Mouse (Mus musculus) thymus, postnatal 4 days (tissue): ENCODE measurements around the gene Grin2b.

ENCODE experiments used
- DNase-seq: peaks from one replicate; pipeline ENCODE4 v3.0.0; 2021

The Grin2b gene

DNA sequence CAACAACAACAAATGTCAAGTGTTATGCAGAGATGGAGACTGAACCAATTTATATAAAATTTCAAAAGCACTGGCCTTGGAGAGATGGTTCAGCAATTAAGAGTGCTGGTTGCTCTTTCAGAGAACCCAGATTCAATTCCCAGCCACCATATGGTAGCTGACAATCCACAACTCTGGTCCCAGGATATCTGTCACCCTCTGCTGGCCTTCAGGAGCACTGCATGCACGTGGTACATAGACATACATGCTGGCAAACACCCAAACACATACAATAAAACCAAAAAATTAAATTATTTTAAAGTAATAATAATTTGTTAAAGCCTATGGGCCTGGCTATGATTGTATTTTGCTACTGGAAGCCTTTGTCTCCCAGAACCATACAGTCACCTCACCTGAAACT lies 77.0 kb downstream of the Grin2b start:
- DNase-seq: peak; percentile 21

DNA sequence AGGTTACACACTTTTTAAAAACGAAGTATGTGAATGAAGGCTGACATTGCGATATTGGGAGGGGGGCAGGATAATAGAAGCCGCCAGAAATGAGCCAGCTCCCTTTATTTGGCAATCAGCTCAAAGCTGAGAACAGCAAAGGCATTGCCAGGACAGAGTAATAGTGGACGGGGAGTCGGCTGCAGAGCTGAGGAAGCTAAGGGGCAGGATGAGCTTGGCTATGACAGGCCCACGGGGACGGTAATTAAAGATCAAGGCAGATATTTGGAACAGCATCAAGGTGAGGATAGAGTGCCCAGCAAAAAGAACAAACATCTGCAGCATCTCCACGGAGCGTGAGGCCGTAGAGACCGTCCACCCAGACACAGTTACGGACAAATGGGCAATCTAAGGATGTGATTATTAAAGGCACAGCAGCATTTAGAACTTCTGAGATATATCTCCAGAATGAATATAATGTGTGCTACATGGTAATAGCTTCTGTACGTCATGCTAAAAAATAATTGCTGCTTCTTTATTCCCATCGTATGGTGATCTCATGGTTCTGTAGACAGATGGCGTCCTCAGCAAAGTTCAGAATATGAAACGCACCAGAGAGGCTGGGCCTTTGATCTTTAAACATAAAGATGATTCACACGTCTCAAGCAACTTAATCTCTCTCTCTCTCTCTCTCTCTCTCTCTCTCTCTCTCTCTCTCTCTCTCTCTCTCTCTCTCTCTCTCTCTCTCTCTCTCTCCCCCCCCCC lies 93.1 kb downstream of the Grin2b start:
- DNase-seq: no peak

DNA sequence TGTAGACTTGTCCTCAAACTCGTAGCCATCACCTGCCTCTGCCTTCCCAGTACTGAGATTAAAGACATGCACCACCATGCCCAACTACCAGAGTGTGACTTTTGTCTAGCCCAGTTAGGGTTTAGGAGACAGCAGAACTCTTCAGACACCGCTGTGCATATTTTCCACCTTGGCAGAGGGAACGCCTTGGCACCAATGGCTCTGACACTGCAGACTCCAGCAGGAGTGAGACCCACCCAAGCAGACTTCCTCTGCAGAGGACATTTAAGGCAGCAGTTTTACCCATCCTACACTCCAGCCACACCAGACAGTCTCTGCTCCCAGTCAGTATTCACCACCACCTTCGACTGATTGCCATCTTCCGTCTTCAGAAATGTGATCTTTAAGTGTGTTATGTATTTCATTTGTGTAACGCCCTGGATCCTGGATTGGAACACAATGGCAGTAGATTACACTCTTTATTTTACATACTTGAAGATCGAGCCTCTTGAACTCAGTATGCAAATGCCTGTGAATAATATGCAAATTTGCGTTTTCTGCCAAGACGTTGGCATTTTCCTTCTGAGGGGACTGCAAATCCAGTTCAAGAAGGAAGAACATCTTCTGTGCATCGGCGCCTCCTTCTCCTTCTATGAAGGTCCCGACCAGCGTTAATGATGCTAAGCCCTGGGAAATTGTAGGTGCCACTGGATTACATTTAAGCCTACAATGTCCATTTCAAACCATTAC lies 100.8 kb downstream of the Grin2b start:
- DNase-seq: no peak

DNA sequence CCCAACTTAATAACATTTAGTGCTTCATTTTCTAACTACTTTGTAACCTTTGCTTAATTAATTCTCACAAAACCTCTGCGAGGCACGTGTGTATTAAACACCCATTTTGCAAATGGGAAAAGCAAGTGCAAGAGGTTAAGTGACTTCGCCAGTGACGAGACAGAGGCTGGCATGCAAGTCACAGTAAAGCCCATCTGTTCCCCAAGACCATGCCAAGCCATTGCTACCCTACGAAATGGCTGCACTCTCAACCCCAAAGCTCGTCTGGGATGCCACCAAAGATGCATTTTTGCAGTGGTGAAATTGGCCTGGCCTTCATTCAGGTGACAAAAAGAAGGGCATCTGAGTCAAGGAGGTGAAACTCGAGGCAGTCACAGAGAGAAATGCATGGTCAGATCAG lies 103.2 kb downstream of the Grin2b start:
- DNase-seq: no peak

DNA sequence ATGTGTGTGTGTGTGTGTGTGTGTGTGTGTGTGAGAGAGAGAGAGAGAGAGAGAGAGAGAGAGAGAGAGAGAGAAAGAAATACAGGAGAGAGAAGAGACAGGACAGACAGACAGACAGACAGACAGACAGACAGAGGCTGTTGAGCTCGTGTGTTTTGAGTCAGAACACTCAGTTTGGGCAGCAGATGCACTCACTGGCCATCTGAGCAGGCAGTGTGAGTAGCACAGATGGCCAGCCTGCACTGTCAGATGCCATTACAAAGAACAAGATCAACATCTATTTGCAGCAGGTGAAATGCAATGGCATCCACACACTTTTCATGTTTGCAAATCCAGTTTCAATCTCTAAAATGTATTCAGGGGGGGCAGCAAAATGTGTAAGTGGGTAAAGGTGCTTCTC lies 120.0 kb downstream of the Grin2b start:
- no peak for DNase-seq

DNA sequence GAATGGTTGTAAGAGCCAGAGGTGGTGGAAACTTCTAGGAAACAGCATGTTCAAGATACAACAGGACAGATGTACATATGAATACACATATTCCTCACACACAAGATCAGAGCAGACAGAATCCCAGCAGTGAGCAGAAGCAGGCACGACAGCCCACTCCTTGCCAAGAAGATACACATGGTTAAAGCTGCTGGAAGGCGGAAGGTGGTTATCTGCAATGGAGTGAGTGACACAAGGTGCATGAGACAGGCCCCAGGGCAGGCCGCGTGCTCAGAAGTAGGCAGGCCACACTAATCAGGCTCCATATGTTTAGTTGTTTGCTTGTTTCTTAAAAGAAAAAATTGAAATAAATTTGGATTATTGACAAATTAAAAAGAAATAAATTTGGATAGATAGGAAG lies 123.0 kb downstream of the Grin2b start:
- no peak for DNase-seq

DNA sequence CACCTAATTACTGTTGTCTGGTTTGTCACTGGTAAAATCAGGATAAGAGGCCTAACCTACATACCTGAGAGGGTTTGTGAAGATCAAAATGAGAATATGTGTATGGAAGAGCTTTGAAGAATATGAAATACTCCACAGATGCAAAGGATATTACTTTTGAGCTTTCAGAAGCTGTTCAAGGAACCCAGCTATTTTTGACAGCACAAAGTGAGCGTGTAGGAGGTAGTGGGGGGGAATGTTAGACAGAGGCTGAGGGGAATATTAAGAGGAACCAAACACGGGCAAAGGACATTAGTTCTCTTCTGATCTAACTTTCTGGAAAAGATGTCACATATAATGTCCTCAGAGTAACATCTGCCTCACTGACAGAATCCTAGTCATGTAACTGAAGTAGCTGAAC lies 125.2 kb downstream of the Grin2b start:
- no peak for DNase-seq

DNA sequence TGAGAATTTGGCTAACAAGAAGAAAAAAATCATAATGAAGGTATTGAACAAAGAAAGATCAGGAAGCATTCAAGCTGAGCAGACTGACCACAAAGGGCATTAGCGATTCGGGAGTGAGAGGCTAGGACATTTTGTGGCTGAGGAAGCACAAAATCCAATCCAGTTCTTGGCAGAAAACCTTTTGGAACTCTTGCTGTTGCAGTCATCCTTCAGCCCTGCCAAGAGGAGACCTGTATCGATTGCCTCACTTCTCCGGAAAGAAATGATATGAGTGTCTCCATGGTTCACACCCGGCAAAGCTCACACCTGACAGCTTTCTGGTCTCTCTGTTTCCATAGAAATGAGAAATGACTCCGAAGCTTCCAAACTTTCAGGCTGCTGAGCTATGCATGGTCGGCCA lies 127.2 kb downstream of the Grin2b start:
- no peak for DNase-seq

DNA sequence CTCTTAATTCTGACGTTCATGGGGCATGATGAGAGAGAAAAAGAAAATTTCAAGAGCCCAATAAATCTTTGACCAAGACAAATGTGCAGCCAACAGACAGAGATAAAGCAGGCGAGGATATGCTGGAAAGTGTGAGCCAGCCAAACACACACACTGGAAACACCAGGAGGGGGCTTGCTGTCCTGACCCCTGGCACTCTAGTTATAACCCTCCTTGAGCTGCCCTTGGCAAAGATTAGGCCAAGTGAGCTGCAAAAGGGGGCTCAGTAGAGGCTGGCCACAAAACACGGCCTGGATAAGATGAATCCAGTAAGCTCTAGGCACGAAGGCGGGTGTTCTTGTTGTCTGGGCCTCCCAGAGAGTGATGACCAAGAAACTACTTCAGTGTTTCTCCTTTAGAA lies 128.8 kb downstream of the Grin2b start:
- no peak for DNase-seq

DNA sequence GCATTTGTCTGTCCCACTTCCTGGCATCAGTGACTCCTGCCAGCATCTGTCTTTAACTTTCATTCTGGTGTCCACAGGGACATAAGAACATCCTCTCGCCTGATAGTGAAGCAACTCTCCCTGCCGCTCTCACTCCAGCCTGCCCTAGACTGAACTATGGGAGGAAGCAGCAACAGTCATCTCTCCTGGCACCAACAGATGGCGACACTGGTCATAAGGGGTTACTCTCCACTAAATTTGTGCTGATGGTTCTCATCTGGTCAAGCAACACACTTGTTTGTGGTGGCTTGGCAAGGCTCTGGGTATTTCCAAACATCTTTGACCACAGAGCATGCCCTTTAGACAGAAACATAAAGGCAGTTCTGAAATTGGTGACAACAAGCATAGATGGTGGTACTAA lies 130.9 kb downstream of the Grin2b start:
- DNase-seq: no peak

DNA sequence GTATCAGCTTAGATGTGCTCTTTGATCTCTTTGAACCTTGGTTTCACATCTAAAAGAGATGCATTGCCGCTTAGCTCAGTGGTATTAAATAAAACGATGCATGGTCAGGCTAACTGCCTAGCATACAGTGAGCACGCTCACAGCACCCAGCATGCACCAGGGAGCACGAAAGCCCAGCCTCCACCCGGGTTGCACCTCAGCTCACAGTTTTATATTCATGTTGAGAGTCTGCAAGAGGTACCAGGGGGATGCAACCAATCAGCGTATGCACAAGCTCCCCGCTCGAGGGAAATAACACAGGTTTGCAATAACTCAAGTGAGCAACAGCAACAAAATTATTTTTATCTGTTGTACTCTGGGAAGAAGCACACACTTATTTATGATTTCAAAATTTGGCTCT lies 131.5 kb downstream of the Grin2b start:
- DNase-seq: no peak

DNA sequence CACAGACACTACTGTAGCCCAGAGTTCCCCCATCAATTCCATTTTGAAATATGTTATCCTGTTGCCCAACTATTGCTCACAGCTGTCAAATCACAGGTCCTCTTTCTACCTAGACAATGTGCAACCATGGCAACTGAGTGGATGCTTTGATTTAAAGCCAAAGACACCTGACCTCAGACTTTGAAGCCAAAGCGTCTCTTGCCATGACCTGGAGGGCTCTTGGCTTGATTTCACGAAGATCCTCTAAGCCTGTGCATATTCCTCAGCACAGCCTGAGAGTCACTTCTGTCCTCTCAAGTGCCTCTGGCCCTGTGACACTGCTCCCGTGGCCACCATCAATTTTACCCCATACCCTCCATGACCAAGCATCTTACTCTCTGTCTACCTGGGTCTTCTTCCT lies 132.4 kb downstream of the Grin2b start:
- no peak for DNase-seq

DNA sequence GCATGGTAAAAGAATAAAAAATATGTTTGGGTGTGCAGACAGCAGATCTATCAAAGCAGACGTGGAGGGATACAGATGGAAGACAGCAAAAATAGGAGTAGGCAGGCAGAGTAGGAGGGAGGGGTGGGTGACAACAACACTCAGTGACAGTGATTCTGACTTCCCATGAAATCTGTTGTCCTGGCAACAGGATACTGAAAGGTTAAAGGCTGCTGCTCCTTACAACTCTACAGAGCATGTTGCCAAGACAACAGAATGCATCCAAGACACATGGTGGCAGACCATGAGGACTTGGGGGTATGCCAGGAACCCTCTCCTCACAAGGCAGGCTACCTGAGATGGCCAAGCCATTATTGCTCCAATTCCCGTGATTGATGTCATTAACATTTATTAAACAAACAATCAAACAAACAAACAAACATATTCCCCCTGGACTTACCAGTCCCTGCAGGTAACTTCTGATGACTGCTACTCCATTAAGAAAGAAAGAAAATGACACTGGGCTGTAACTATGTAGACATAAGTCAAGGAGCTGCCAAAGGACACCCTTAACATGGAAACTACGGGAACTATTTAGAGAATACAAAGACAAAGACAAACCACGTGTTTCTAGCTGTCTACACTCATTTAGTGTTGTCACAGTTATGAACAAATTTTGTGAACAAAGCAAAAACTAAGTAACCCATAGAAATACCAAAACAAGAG lies 143.9 kb downstream of the Grin2b start:
- no peak for DNase-seq

DNA sequence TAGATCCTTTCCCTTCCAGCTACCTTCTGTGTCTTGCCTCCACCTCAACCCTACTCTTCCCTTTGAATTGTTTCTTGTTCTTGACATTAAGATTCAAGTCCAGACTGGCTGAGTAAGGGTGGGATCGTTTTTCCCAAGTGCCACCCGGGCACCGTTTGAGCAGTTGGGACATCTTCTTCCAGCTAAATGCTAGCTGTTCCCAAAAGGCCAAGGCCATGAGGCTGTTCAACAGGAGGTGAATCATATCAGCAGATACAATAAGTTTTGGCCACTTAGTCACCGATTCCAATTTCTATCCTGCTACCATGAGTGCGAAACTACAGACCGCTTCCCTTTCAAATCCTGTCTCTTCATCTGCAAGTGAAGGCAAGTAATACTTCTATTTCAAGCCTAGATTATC lies 146.4 kb downstream of the Grin2b start:
- DNase-seq: no peak

DNA sequence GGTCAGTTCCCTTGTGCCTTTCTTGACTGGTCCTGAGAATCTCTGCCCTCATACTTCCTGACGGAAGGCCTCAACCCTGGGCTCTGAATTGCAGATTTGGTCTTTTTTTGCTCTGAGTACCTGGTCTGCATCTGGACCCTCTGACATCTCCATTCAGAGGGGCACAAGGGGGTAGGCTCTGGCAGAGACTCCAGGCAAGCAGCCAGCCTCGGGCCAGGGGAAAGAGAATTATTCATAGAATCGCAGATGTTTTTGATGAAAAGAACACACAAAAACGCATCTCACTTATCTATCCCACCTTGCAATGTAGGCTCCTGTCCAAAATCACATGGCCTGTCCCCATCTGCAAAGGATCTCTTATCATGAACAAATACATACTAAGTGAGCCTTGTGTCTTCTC lies 147.5 kb downstream of the Grin2b start:
- DNase-seq: no peak

DNA sequence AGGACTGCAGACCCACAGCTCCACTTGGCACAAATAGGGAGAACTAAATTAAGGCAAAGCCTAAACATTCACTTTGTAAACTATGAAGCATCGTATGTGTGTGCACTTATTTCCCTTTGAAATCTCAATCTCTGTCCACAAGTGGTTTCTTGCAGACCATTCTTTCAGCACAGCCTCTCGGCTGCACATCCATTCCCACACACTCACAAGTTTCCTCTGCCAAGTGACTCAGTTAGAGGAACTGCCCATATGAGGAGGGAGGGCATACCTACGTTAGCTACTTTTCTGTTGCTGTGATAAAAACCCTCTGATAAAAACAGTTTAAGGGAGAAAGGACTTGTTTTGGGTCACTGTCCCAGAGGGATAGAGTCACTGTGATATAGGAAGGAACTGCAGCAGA lies 152.9 kb downstream of the Grin2b start:
- DNase-seq: no peak

DNA sequence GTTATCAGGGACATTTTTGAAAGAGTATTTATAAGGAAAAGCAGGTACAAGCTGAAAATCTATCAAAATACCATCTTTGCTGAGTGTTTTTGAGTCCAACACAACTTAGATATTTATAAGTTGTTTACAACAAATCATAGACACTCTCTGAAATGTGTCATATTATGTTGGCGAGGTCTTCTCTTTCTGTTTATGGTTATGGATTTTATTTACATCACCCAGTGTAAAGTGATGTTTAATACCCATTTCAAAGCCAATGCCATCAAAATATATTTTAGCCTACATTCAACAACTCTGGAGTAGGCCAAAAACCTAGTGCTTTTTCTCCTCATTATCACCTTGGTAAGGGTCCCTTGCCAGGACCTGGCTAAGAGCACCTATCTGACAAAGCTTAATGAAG lies 154.3 kb downstream of the Grin2b start:
- no peak for DNase-seq

DNA sequence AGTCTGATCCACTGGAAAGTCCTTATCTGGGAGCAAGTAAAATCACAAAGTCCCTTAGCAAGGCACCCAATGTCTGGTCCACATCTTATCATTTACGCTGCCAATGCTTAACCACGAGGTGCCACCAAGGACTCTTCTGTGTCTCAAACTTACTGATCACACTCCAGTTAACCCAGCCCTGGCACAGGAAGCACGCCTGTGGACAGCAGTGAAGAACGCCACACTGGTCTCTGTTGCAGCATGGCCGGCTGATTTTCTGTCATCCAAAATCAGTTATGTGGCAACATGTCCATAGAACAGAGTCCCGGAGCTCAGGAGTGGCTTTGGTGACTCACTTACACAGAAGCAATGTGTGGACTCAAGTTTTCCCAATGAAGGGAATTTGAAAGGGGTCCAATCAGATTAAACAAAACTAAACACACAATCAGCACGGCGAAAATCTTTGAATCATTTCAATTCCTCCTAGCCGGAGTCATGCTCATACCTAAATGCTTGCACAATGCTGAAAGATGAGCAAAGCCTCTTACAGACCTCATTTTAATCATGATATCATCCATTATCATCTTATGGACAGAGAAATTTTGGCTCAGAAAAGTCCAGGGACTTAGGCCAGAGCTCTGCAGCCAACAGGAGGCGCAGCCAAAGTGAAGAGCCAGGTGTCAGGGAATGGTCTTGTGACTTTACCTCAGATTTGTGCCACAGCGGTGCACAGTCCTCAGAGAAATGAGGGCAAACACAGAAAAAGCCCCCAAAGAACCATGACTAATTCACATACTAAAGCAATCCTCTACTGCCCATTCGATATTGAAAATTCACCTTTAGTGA lies 159.5 kb downstream of the Grin2b start:
- no peak for DNase-seq

DNA sequence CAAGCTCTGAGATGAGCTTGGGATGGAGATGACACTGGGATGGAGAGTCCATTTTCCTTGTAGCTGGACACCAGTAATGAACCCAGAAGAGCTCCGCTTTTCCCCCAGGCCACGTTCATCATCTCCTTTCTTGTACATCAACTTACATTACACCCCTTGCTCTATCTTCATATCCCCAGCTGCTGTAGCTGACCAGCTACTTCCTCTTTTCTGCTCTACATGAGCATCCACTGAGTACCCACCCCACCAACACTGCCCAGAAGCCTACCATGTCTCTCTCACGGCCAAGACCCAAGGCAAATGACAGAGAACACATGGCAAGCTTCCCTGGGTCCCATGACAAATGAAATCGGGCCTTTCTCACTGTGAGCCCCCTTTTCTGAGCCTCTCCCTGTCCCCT lies 161.8 kb downstream of the Grin2b start:
- DNase-seq: no peak

DNA sequence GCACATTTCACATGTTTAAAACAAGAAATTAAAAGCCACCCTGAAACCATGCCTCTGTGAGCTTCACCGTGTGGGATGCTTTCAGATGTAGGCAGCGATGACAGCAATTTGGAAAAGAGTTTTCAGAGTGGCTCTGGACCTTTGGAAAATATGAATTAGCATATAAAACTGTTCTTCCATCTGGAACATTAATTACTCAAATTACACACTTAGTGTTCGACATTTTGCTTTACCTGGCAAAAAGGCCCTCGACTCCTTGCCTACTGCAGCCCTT lies 162.3 kb downstream of the Grin2b start:
- DNase-seq: no peak

DNA sequence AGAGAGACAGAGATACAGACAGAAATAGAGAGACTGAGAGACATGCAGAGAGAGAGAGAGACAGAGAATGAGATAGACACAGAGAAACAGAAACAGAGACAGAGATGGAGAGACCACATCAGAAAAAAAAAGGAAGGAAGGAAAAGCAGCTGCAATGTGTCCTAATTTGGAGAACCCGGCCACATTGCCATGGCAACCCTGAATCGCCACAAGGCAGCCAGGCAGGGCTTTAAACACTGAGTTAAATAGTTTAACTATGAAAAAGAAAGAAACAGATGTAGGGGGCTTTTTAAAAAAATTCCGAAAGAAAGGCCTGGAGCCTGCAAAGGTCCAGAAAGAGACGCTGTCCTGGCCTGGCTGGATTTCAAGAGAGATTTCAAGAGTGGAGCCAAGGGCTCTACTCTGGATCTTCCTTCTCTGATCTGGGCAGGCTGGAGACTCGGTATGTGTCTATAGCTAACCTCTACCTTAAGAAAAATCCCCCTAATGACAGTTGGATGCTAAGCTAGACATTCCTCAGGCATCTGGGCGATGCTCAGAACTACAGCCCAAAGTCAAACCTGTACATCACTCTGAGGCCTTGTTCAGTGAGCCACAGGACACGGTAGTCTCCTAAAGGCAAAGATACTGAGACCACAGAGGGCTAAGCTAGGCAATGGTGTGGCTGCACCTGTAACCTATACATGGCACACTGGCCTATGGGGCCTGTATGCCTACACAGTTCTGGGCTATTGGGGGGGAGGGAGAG lies 162.8 kb downstream of the Grin2b start:
- DNase-seq: no peak

DNA sequence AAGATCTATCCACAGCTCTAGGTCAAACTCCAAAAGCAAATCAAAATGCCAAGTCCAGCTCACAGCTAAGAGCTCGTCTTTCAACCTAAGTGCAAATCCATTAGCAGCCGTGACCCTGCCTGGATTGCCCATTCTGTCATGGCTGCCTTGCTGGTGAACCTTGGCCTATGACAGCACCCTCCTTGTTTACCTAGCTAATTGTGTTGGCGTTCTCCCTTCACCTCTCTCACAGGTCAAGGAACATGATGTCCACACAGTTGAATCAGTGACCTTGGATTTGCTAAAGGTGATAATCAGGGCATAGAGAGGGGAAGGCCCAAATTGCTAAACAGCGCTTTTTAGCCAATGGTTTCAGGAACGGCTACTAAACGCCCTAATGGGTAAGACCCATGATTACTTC lies 165.2 kb downstream of the Grin2b start:
- no peak for DNase-seq

DNA sequence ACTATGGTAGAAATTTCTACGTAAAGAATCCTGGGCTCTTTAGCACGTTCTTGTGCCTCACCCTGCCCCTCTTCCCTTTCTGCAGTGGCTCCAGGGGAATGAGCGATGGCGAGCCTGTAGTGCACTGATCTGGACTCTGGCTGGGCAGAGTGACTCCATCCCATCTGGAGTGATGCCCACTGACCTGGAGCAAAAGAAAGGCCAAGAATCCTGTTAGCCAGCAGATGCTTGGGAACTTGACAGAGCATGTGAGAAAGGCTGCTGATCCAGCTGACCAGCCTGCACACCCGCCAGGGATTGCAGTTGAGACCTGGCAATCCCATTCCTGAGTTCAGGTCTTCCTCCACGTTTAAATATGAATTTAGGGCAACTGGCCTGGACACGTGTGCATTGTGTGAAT lies 178.6 kb downstream of the Grin2b start:
- DNase-seq: no peak
